Mouse (Mus musculus) regulatory T cell (primary cell): ENCODE results near the gene Asb3.
"Not testable (repeated sequence)": the region's sequence is repeated elsewhere in the genome, so short reads cannot be mapped to it uniquely, and the experiment has no call there.

Source experiments
- in situ Hi-C: fragments of 300-600 bp; cut with MboI, MseI; formaldehyde crosslinking; loops from one replicate; pipeline ENCODE4 v1.15.1; 2025; ENCODE audit warnings: high pct_unique_total_duplicates

Asb3 gene

DNA sequence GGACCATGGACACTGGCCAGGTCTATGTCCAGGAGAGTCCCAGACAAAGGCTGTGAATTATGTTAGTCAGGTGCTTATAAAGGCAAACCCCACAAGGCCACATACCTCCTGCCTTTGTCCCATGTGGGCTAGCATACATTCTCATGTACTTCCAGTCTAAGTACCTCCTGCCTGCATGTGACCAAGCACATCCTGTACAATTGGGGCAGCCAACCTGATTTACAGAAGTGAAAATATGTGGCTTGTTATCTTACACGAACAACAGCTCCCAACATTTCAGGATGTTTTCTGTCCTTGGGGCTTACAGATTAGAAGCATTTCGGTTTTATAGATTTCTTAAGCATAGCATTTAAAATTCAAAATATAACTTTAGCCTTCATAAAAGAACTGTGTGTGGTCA, 114.8 kb downstream of the Asb3 start:
- in situ Hi-C loops = loop anchor here (10.0 kb wide), 1 partner anchor 65 kb away; no protein-coding TSS in a partner anchor

DNA sequence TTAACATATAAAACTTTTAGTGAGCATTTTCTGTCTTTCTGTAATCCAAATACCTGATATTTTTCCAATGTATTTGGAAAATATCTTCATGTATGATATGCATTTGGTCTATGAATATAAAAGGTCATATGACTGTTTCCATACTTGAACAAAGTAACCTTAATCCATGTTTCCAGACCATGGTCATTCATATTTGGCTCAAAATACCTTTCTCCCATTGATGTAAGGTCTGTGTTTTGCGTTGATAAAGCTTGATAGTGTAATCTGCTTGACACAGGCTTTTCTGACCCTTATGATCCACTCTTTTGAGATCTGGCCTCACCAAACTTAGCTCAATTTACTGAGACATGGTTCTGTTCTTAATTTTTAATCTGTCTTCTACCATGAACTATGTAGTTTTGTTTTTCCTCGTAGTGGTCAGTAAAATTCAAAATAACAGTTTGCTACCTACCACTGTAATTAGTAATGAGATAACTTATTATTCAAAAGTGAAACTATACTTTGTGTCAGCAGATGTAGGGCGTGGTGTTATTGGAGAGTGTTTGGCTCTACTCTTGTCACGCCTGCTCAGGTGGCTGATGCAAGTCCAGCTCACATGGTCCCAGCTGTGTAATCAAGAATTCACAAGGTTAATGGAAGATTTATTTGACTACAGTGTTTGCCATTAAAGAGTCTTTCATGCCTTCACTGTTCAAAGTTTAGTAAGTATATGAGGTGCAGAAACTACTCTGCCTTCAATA, 116.1 kb downstream of the Asb3 start:
- in situ Hi-C loops = loop anchor here (10.0 kb wide), 1 partner anchor 63 kb away; no protein-coding TSS in a partner anchor

DNA sequence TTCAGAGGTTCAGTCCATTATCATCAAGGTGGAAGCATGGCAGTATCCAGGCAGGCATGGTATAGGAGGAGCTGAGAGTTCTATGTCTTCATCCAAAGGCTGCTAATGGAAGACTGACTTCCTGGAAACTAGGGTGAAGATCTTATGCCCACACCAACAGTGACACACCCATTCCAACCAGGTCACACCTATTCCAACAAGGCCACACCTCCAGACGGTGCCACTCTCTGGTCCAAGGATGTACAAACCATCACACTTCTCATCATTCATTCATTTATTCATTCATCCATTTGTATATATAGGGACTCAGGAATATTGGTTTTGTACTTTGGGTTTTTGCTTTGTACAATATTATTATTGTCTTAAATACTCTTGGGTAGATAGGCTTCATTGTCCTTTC, 124.5 kb downstream of the Asb3 start:
- in situ Hi-C loops = loop anchor here (10.0 kb wide), 2 partner anchors 55 to 495 kb away; no protein-coding TSS in a partner anchor

- in situ Hi-C loops = loop anchor here (10.0 kb wide), 1 partner anchor 503 kb away; no protein-coding TSS in a partner anchor
Observed at GRCm38 (mm10) chr11:31017466-31017865, 132.2 kb downstream of the Asb3 start.

- in situ Hi-C loops = no loop called here
Observed at GRCm38 (mm10) chr11:31034958-31035357, 149.7 kb downstream of the Asb3 start.

GRCm38 (mm10) chr11:31089973-31090372, 204.8 kb downstream of the Asb3 start:
- in situ Hi-C loops = no loop called here

- in situ Hi-C loops = no loop called here
Observed at GRCm38 (mm10) chr11:31090478-31090978, 205.3 kb downstream of the Asb3 start.

GRCm38 (mm10) chr11:31099519-31099918, 214.3 kb downstream of the Asb3 start:
- in situ Hi-C loops = not testable (repeated sequence)

- in situ Hi-C loops = no loop called here
Observed at GRCm38 (mm10) chr11:31102188-31102587, 217.0 kb downstream of the Asb3 start.

DNA sequence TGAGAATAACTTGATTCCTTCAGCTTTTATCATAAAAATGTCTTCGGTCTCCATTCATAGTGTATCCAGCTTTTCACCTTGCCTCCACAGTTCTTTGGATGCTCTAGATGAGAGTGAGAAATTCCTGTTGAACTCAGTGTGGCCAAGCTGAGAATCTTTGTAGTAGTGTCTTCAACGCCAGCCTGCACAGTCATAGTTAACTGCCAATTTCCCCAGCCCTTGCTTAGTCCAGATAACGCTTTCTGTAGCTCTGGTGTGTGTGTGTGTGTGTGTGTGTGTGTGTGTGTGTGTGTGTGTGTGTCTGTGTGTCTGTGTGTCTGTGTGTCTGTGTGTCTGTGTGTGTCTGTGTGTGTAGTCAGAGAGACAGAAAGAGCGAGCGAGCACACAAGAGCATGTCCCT, 220.1 kb downstream of the Asb3 start:
- in situ Hi-C loops = no loop called here

- in situ Hi-C loops = not testable (repeated sequence)
Observed at GRCm38 (mm10) chr11:31126964-31127363, 241.7 kb downstream of the Asb3 start.

DNA sequence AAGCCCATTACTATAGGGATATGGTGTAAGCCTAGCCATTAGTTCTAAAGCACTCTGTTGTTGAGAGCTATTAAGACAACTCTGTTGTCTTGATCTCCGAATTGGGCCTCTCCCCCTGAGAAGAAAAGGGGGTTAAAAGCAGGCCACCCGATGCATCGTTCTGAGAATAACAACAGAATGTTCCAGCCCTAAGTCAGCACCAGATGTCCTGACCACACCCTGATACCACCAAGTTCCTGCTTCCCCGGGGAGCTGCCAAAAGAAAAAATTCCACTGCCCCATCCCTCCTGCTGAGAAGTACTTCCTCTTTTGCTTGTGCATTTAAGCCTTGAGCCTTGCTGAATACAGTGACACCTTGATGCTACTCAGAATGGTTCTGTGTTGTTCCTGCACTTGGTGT, 248.5 kb downstream of the Asb3 start:
- in situ Hi-C loops = not testable (repeated sequence)

DNA sequence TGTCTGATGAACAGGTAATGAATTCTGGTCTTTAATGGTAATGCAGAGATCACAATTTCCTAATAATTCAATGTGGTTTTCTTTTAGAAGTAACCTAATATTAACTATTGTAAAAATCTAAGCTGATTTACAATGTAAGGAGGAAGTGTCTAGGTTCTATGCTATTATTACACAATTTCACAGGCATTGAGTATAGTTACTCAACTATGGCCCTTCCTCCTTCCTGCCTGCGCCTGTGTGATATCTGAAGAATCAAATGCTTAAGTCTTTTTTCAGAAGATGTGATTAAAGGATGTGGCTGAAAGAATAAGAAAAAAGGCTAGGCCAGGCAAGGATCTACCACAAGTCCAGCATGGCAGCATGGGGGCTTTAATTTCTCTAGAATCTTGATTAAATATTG, 249.6 kb downstream of the Asb3 start:
- in situ Hi-C loops = not testable (repeated sequence)

- in situ Hi-C loops = not testable (repeated sequence)
Observed at GRCm38 (mm10) chr11:31138394-31138793, 253.2 kb downstream of the Asb3 start.
